Mouse (Mus musculus): ENCODE data around the gene Ephb3.

GRCm38 (mm10) chr16:21247037-21247432 lies 42.5 kb downstream of the Ephb3 start:
- TF ChIP-seq CTCF (IDR thresholded peaks at IDR 0.05; ENCODE audit: low read depth) (no peak), EP300 (IDR thresholded peaks at IDR 0.05; ENCODE audit: low read depth) (no peak)

Data from heart, postnatal 0 days (tissue).